Mouse (Mus musculus): ENCODE measurements around the gene Dnajc27.

- no peak for TF ChIP-seq EP300 (IDR thresholded peaks at IDR 0.05; ENCODE audit: low read depth)
- no peak for TF ChIP-seq CTCF (IDR thresholded peaks at IDR 0.05; ENCODE audit: low read depth)
Measured at GRCm38 (mm10) chr12:4048031-4048430, 34.4 kb upstream of the Dnajc27 start.

Measured in liver, embryonic 14.5 days (tissue).